Comparison of ENCODE assay signal across 28 mouse cellular contexts in the genomic region with DNA sequence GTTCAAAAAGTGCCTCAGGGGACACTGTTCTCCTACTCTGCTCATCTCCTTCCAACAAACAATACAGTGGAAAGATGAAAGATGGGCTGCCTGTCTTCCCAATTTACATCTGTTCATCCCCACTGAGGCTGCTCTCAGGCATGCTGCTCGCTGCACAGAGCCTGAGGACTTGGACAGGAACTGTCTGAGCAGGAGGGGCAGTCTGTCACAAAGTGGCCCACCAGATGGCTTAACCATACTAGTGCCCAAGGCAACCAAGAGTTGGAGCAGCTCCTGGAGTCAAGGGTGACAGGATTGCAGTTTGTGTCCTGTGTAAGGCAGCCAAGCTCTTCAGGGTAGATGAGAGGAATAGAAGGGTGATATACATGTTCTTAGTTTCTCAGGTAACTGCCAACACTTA.
DNase-seq lines count a peak whose midpoint lies in the region; ATAC-seq and TF ChIP-seq lines count a peak whose summit lies in the region.
"Had no signal": no experiment of that assay in that cellular context is flagged by ENCODE, and none has a peak within 500 bp of the region (broad histone marks: within the 10 kb centered on the region; RNA-seq: fewer than 3 reads in every experiment).

No protein-coding gene starts in this region.

- 52% methylated on average over 1 of the region's 1 CpGs for WGBS in forebrain, postnatal 0 days
- 65% methylated on average over 1 of the region's 1 CpGs for WGBS in forebrain, embryonic 14.5 days
- 65% methylated on average over 1 of the region's 1 CpGs for WGBS in midbrain, postnatal 0 days
- WGBS in midbrain, embryonic 13.5 days: 67% methylated on average over 1 of the region's 1 CpGs
- 12% methylated on average over 1 of the region's 1 CpGs for WGBS in cerebellum, adult 2 months

- peak; percentile 79; the same call in 1 of the 2 replicates for ATAC-seq in forebrain, postnatal 0 days
- no peak for ATAC-seq in forebrain, embryonic 14.5 days
- no peak for ATAC-seq in midbrain, postnatal 0 days (ENCODE audit: low FRiP score)
- ATAC-seq in midbrain, embryonic 13.5 days: no peak
- ATAC-seq: intestine, embryonic 15.5 days; liver, embryonic 12.5 days; Patski had no signal

- no peaks in the 10 kb centered on the region for H3K9me3 ChIP-seq in forebrain, postnatal 0 days (ENCODE audit: low read length)
- H3K9me3 ChIP-seq in forebrain, embryonic 14.5 days (replicated peaks; ENCODE audit: control insufficient read depth, low read length): no peaks in the 10 kb centered on the region
- H3K9me3 ChIP-seq in midbrain, postnatal 0 days (ENCODE audit: low read length): no peaks in the 10 kb centered on the region
- H3K9me3 ChIP-seq in midbrain, embryonic 13.5 days: no peaks in the 10 kb centered on the region
- H3K9me3 ChIP-seq: embryonic facial prominence, embryonic 12.5 days; G1E; heart, embryonic 13.5 days; hindbrain, embryonic 13.5 days; intestine, embryonic 15.5 days; limb, embryonic 13.5 days; liver, embryonic 12.5 days; midbrain, embryonic 12.5 days; neural tube, embryonic 12.5 days had no signal

- TF ChIP-seq POLR2A in cerebellum, adult 2 months (IDR thresholded peaks at IDR 0.05; ENCODE audit: borderline replicate concordance, insufficient read depth, low read length): no peak

- H3K4me1 ChIP-seq in forebrain, postnatal 0 days (ENCODE audit: insufficient read depth): no peaks in the 10 kb centered on the region
- no peaks in the 10 kb centered on the region for H3K4me1 ChIP-seq in forebrain, embryonic 14.5 days (ENCODE audit: control insufficient read depth, insufficient read depth, low read length)
- no peaks in the 10 kb centered on the region for H3K4me1 ChIP-seq in midbrain, postnatal 0 days (ENCODE audit: insufficient read depth, low read length)
- peaks cover 5% of the 10 kb centered on the region for H3K4me1 ChIP-seq in midbrain, embryonic 13.5 days (replicated peaks)
- H3K4me1 ChIP-seq in cerebellum, adult 2 months (ENCODE audit: control insufficient read depth, insufficient read depth, low read length): peaks cover 31% of the 10 kb centered on the region
- H3K4me1 ChIP-seq: embryonic facial prominence, embryonic 12.5 days; heart, embryonic 13.5 days; liver, embryonic 12.5 days had no signal

- no peaks in the 10 kb centered on the region for H3K36me3 ChIP-seq in forebrain, postnatal 0 days (ENCODE audit: insufficient read depth)
- no peaks in the 10 kb centered on the region for H3K36me3 ChIP-seq in forebrain, embryonic 14.5 days (ENCODE audit: control insufficient read depth, insufficient read depth, low read length)
- no peaks in the 10 kb centered on the region for H3K36me3 ChIP-seq in midbrain, postnatal 0 days (ENCODE audit: insufficient read depth, low read length)
- H3K36me3 ChIP-seq in midbrain, embryonic 13.5 days: no peaks in the 10 kb centered on the region
- H3K36me3 ChIP-seq: embryonic facial prominence, embryonic 12.5 days; G1E; heart, embryonic 13.5 days; hindbrain, embryonic 13.5 days; intestine, embryonic 15.5 days; limb, embryonic 13.5 days; liver, embryonic 12.5 days; midbrain, embryonic 12.5 days; neural tube, embryonic 12.5 days had no signal

- TF ChIP-seq CTCF in forebrain, postnatal 0 days (IDR thresholded peaks at IDR 0.05; ENCODE audit: low read depth): no peak
- no peak; the same call in 1 of the 2 replicates for TF ChIP-seq CTCF in midbrain, postnatal 0 days (IDR thresholded peaks at IDR 0.05)
- TF ChIP-seq CTCF in cerebellum, adult 2 months (IDR thresholded peaks at IDR 0.05; ENCODE audit: borderline replicate concordance, insufficient read depth, low read depth, low read length): no peak

- no peak overlapping the region for H3K9ac ChIP-seq in forebrain, postnatal 0 days
- no peak overlapping the region for H3K9ac ChIP-seq in forebrain, embryonic 14.5 days (ENCODE audit: low read length)
- no peak overlapping the region for H3K9ac ChIP-seq in midbrain, postnatal 0 days (replicated peaks; ENCODE audit: low read length, poor library complexity, severe bottlenecking)
- H3K9ac ChIP-seq in midbrain, embryonic 13.5 days (replicated peaks): no peak overlapping the region
- H3K9ac ChIP-seq: embryonic facial prominence, embryonic 12.5 days; heart, embryonic 13.5 days; hindbrain, embryonic 13.5 days; intestine, embryonic 15.5 days; limb, embryonic 13.5 days; liver, embryonic 12.5 days; midbrain, embryonic 12.5 days; neural tube, embryonic 12.5 days had no signal

- H3K27me3 ChIP-seq in forebrain, postnatal 0 days (ENCODE audit: insufficient read depth, low read length): no peaks in the 10 kb centered on the region
- no peaks in the 10 kb centered on the region for H3K27me3 ChIP-seq in forebrain, embryonic 14.5 days (replicated peaks; ENCODE audit: control insufficient read depth, insufficient read depth, low read length)
- H3K27me3 ChIP-seq in midbrain, postnatal 0 days (ENCODE audit: insufficient read depth, low read length): no peaks in the 10 kb centered on the region
- H3K27me3 ChIP-seq in midbrain, embryonic 13.5 days: no peaks in the 10 kb centered on the region
- no peaks in the 10 kb centered on the region for H3K27me3 ChIP-seq in cerebellum, adult 2 months (ENCODE audit: control insufficient read depth, insufficient read depth, low read length)
- H3K27me3 ChIP-seq: embryonic facial prominence, embryonic 12.5 days; heart, embryonic 13.5 days; hindbrain, embryonic 13.5 days; intestine, embryonic 15.5 days; liver, embryonic 12.5 days; midbrain, embryonic 12.5 days; neural tube, embryonic 12.5 days had no signal

- H3K4me2 ChIP-seq in forebrain, postnatal 0 days (ENCODE audit: low read depth): no peak overlapping the region
- H3K4me2 ChIP-seq in forebrain, embryonic 14.5 days (ENCODE audit: low read length): no peak overlapping the region
- H3K4me2 ChIP-seq in midbrain, postnatal 0 days (ENCODE audit: low read depth, low read length, poor library complexity, severe bottlenecking): no peak overlapping the region
- no peak overlapping the region for H3K4me2 ChIP-seq in midbrain, embryonic 13.5 days (replicated peaks)
- H3K4me2 ChIP-seq: embryonic facial prominence, embryonic 12.5 days; heart, embryonic 13.5 days; hindbrain, embryonic 13.5 days; intestine, embryonic 15.5 days; limb, embryonic 13.5 days; liver, embryonic 12.5 days; midbrain, embryonic 12.5 days; neural tube, embryonic 12.5 days had no signal

- H3K27ac ChIP-seq in forebrain, postnatal 0 days (ENCODE audit: low read depth, low read length): no peak overlapping the region
- H3K27ac ChIP-seq in forebrain, embryonic 14.5 days (ENCODE audit: low read depth, low read length): no peak overlapping the region
- no peak overlapping the region for H3K27ac ChIP-seq in midbrain, postnatal 0 days (ENCODE audit: low read depth, low read length)
- H3K27ac ChIP-seq in midbrain, embryonic 13.5 days: no peak overlapping the region
- H3K27ac ChIP-seq in cerebellum, adult 2 months (ENCODE audit: insufficient read depth, low read length): no peak overlapping the region
- H3K27ac ChIP-seq: embryonic facial prominence, embryonic 12.5 days; heart, embryonic 13.5 days; hindbrain, embryonic 13.5 days; intestine, embryonic 15.5 days; limb, embryonic 13.5 days; liver, embryonic 12.5 days; midbrain, embryonic 12.5 days; neural tube, embryonic 12.5 days had no signal

- no peak overlapping the region for H3K4me3 ChIP-seq in forebrain, postnatal 0 days (ENCODE audit: low read depth, low read length)
- H3K4me3 ChIP-seq in forebrain, embryonic 14.5 days (ENCODE audit: low read depth, low read length): no peak overlapping the region
- H3K4me3 ChIP-seq in midbrain, postnatal 0 days (ENCODE audit: low read depth, low read length): no peak overlapping the region
- H3K4me3 ChIP-seq in midbrain, embryonic 13.5 days (replicated peaks): no peak overlapping the region
- H3K4me3 ChIP-seq in cerebellum, adult 2 months (replicated peaks; ENCODE audit: insufficient read depth, low read depth, low read length): no peak overlapping the region
- H3K4me3 ChIP-seq: embryonic facial prominence, embryonic 12.5 days; heart, embryonic 13.5 days; hindbrain, embryonic 13.5 days; intestine, embryonic 15.5 days; limb, embryonic 13.5 days; liver, embryonic 12.5 days; midbrain, embryonic 12.5 days; neural tube, embryonic 12.5 days had no signal

- peak; percentile 38 for DNase-seq in forebrain, postnatal 0 days
- no peak for DNase-seq in forebrain, embryonic 14.5 days (ENCODE audit: low spot score)
- peak; percentile 57 for DNase-seq in midbrain, postnatal 0 days (ENCODE audit: low spot score)
- DNase-seq in cerebellum, adult 2 months: peak; percentile 72 to 87
- peak; percentile 75 to 79 for DNase-seq in cerebellum, postnatal 25 days
- DNase-seq in thymus, postnatal 25 days: no peak
- DNase-seq in right cerebral cortex, postnatal 14 days: no peak
- DNase-seq: adrenal gland, adult 2 months; gastrocnemius, postnatal 10 days; heart, postnatal 14 days; kidney, adult 9 months; kidney, postnatal 25 days; layer of hippocampus, postnatal 36 days; lung, adult 18-20 months; lung, postnatal 10 days; right cerebral cortex, postnatal 4 days; thymus, postnatal 14 days had no signal

Comparison
In these comparisons a context has a peak if more than half of its experiments do, and no peak if none do; other contexts are left out.
1. DNase-seq: peak in forebrain, postnatal 0 days (single experiment), midbrain, postnatal 0 days (single experiment), cerebellum, adult 2 months (2 of 2) and cerebellum, postnatal 25 days (2 of 2); none in forebrain, embryonic 14.5 days (single experiment), thymus, postnatal 25 days (single experiment) and right cerebral cortex, postnatal 14 days (single experiment).